Mouse (Mus musculus) heart, adult 18-20 months (tissue): ENCODE measurements around the gene Slc7a10. TPM values are rescaled to one million over a fixed set of nuclear protein-coding genes. Genes with fewer than 3 reads are reported as not detected.

ENCODE experiments used
- DNase-seq, 2 experiments: peaks; one replicate each; pipeline ENCODE4 v3.0.0; 2021 to 2022; ENCODE audit warnings: mixed read lengths in 1 of 2
- total RNA-seq, 2 experiments: library from RNA; stranded (reverse); gene quantifications; 2 replicates each; pipeline ENCODE4 v1.2.3; 2021

Slc7a10 gene
- total RNA-seq, 2 experiments from 2014 or later = 0.35 to 1.1 TPM

- no peak for DNase-seq
Observed at GRCm38 (mm10) chr7:35172519-35172918, 13.7 kb upstream of the Slc7a10 start.

GRCm38 (mm10) chr7:35175533-35175932 lies 10.7 kb upstream of the Slc7a10 start:
- DNase-seq = no peak

GRCm38 (mm10) chr7:35176412-35177381 lies 9.5 kb upstream of the Slc7a10 start:
- peak in 1 of 2 experiments; percentile 53 for DNase-seq

- DNase-seq = peak in 1 of 2 experiments; percentile 17
Observed at GRCm38 (mm10) chr7:35184833-35185724, 1.1 kb upstream of the Slc7a10 start.

- no peak for DNase-seq
Observed at GRCm38 (mm10) chr7:35189699-35190098, 3.5 kb downstream of the Slc7a10 start.

GRCm38 (mm10) chr7:35191276-35191675 lies 5.1 kb downstream of the Slc7a10 start:
- no peak for DNase-seq

- no peak for DNase-seq
Observed at GRCm38 (mm10) chr7:35197022-35197421, 10.8 kb downstream of the Slc7a10 start.

GRCm38 (mm10) chr7:35198981-35199754 lies 13.0 kb downstream of the Slc7a10 start:
- no peak for DNase-seq

GRCm38 (mm10) chr7:35199755-35200154 lies 13.6 kb downstream of the Slc7a10 start:
- no peak for DNase-seq

GRCm38 (mm10) chr7:35211791-35212190 lies 25.6 kb downstream of the Slc7a10 start:
- DNase-seq = no peak

GRCm38 (mm10) chr7:35214442-35215222 lies 28.4 kb downstream of the Slc7a10 start:
- DNase-seq = peak in 1 of 2 experiments; percentile 8

GRCm38 (mm10) chr7:35215225-35215624 lies 29.0 kb downstream of the Slc7a10 start, which contains the start of gene Lrp3:
Lrp3 (minus strand) TSS chr7:35215498.
- DNase-seq = peak; percentile 79 to 84

- DNase-seq = no peak
Observed at GRCm38 (mm10) chr7:35215731-35216130, 29.5 kb downstream of the Slc7a10 start.

GRCm38 (mm10) chr7:35220694-35221365 lies 34.6 kb downstream of the Slc7a10 start:
- no peak for DNase-seq

GRCm38 (mm10) chr7:35230333-35230732 lies 44.1 kb downstream of the Slc7a10 start:
- DNase-seq = no peak

- no peak for DNase-seq
Observed at GRCm38 (mm10) chr7:35232796-35233455, 46.7 kb downstream of the Slc7a10 start.

GRCm38 (mm10) chr7:35233861-35234260 lies 47.7 kb downstream of the Slc7a10 start:
- no peak for DNase-seq

- peak; percentile 97 to 99 for DNase-seq
Observed at GRCm38 (mm10) chr7:35234361-35235245, 48.4 kb downstream of the Slc7a10 start.

GRCm38 (mm10) chr7:35235308-35235707 lies 49.1 kb downstream of the Slc7a10 start:
- DNase-seq = peak; percentile 53 to 59
